Mouse (Mus musculus) adrenal gland, postnatal 36 days (tissue): Measurements from ENCODE around the gene Zcchc4. TPM values are rescaled to one million over a fixed set of nuclear protein-coding genes. Genes with fewer than 3 reads are reported as not detected.

Source experiments
- DNase-seq, 2 experiments: peaks; one replicate each; pipeline ENCODE4 v3.0.0; 2021; ENCODE audit warnings: mixed read lengths in 1 of 2
- total RNA-seq, 2 experiments: library from RNA; stranded (reverse); gene quantifications; 2 replicates each; pipeline ENCODE4 v1.2.3; 2021

The Zcchc4 gene
- total RNA-seq, 2 experiments from 2014 or later: 9.5 to 11.2 TPM

- DNase-seq: no peak
These were observed 96.3 kb downstream of the Zcchc4 start for GRCm38 (mm10) chr5:52871461-52871860.

GRCm38 (mm10) chr5:52871986-52872385 is 96.8 kb downstream of the Zcchc4 start:
- no peak for DNase-seq

Other genes with a start within 250 kb of the Zcchc4 start
- gene Lgi2, start 208.9 kb upstream of the Zcchc4 start, total RNA-seq: 1 to 10 TPM; 1.1 to 2.4 TPM
- gene Sepsecs, start 105.7 kb upstream of the Zcchc4 start, total RNA-seq: 10 to 100 TPM; 15.0 to 18.7 TPM
- gene Pi4k2b, start 33.8 kb upstream of the Zcchc4 start, total RNA-seq: 10 to 100 TPM; 11.4 to 11.7 TPM
- gene Anapc4, start 58.6 kb downstream of the Zcchc4 start, total RNA-seq: 10 to 100 TPM; 59.2 to 65.3 TPM